Mouse (Mus musculus) liver, embryonic 15.5 days (tissue): ENCODE data around the gene Mgmt. TPM values are rescaled to one million over a fixed set of nuclear protein-coding genes. Genes with fewer than 3 reads are reported as not detected.

Experiments
- ATAC-seq: fragments of 200-750 bp; cut with Nextera tagmentation; 2 replicates; pipeline ENCODE4 v1.8.0; 2017; ENCODE audit warnings: moderate number of reproducible peaks, mild to moderate bottlenecking, moderate library complexity; ENCODE audit not compliant: insufficient read depth
- H3K27ac ChIP-seq: fragments of 300-500 bp; sonication (generic); replicated peaks from 2 replicates; pipeline ENCODE4 v1.5.1; 2015; ENCODE audit warnings: mild to moderate bottlenecking, inconsistent platforms
- H3K27me3 ChIP-seq: fragments of 300-500 bp; sonication (generic); 2 replicates; pipeline ENCODE4 v1.6.1; 2015; ENCODE audit warnings: mild to moderate bottlenecking, inconsistent platforms
- H3K36me3 ChIP-seq: fragments of 300-500 bp; sonication (generic); replicated peaks from 2 replicates; pipeline ENCODE4 v1.6.1; 2015; ENCODE audit warnings: moderate library complexity, mild to moderate bottlenecking, inconsistent platforms
- H3K4me1 ChIP-seq: fragments of 300-500 bp; sonication (generic); replicated peaks from 2 replicates; pipeline ENCODE4 v1.6.1; 2015; ENCODE audit warnings: inconsistent platforms
- H3K4me2 ChIP-seq: fragments of 300-500 bp; sonication (generic); 2 replicates; pipeline ENCODE4 v1.6.1; 2015; ENCODE audit warnings: moderate library complexity, mild to moderate bottlenecking, inconsistent platforms
- H3K4me3 ChIP-seq: fragments of 300-500 bp; sonication (generic); replicated peaks from 2 replicates; pipeline ENCODE4 v1.5.1; 2015; ENCODE audit warnings: mild to moderate bottlenecking, inconsistent platforms
- H3K9ac ChIP-seq: fragments of 300-500 bp; sonication (generic); 2 replicates; pipeline ENCODE4 v1.6.1; 2015; ENCODE audit warnings: moderate library complexity, mild to moderate bottlenecking, inconsistent platforms
- H3K9me3 ChIP-seq: fragments of 300-500 bp; sonication (generic); replicated peaks from 2 replicates; pipeline ENCODE4 v1.6.1; 2016; ENCODE audit warnings: inconsistent platforms
- WGBS: fragments of 180-500 bp; shearing (Covaris S2); methylation state at CpG from one replicate; pipeline ENCODE4 v1.1.7; 2015; ENCODE audit warnings: mixed read lengths; ENCODE audit not compliant: insufficient replicate concordance; 5-methylcytosine and 5-hydroxymethylcytosine counted together
- polyA plus RNA-seq: library from polyadenylated mRNA; unstranded; fragments of >200 nt; fragmentation: Nextera tagmentation; extraction: Ambion mirVana; gene quantifications from 2 replicates; pipeline ENCODE4 v1.2.1, GENCODE M21; 2015

Gene Mgmt
- polyA plus RNA-seq, 1 experiment from 2014 or later: 3.2 TPM

GRCm38 (mm10) chr7:136942414-136942813, 48.0 kb downstream of the Mgmt start:
- Histone ChIP-seq H3K27me3 (no peaks in the 10 kb centered on the region), H3K27ac (no peak overlapping the region), H3K9me3 (no peaks in the 10 kb centered on the region), H3K4me1 (no peaks in the 10 kb centered on the region), H3K9ac (no peak overlapping the region), H3K4me3 (no peak overlapping the region), H3K4me2 (no peak overlapping the region), H3K36me3 (no peaks in the 10 kb centered on the region)
- WGBS: 73% methylated on average over 2 of the region's 2 CpGs
- ATAC-seq: no peak

DNA sequence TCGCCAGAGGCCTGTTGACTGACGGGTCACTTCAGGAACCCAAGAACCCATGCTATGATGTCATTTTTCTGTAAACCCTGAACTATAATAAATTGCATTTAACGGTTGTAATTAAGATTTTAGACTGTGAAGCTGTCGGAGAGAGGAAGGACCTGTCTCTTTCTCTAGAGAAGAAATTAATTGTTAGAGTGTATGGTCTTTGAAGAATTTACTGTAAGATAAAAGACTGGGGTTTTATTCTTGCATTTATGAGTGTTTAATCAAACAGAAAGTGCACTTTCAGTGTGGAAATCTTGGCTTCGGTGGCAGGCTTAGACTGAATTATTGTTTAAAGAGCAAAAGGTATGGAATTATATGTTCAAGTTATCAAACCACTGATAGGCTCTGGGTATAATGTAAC, 49.5 kb downstream of the Mgmt start:
- Histone ChIP-seq H3K4me3 (no peak overlapping the region), H3K27ac (no peak overlapping the region), H3K36me3 (no peaks in the 10 kb centered on the region), H3K9me3 (no peaks in the 10 kb centered on the region), H3K9ac (no peak overlapping the region), H3K4me2 (no peak overlapping the region), H3K4me1 (no peaks in the 10 kb centered on the region), H3K27me3 (no peaks in the 10 kb centered on the region)
- ATAC-seq: no peak
- WGBS: 64% methylated on average over 5 of the region's 5 CpGs

- WGBS: 69% methylated on average over 10 of the region's 10 CpGs
- H3K36me3 ChIP-seq: no peaks in the 10 kb centered on the region
- H3K4me3 ChIP-seq: no peak overlapping the region
- no peaks in the 10 kb centered on the region for H3K27me3 ChIP-seq
- H3K9me3 ChIP-seq: no peaks in the 10 kb centered on the region
- H3K4me1 ChIP-seq: no peaks in the 10 kb centered on the region
- no peak overlapping the region for H3K27ac ChIP-seq
- H3K4me2 ChIP-seq: no peak overlapping the region
- no peak for ATAC-seq
- no peak overlapping the region for H3K9ac ChIP-seq
These were observed 51.3 kb downstream of the Mgmt start for GRCm38 (mm10) chr7:136945697-136946096.

DNA sequence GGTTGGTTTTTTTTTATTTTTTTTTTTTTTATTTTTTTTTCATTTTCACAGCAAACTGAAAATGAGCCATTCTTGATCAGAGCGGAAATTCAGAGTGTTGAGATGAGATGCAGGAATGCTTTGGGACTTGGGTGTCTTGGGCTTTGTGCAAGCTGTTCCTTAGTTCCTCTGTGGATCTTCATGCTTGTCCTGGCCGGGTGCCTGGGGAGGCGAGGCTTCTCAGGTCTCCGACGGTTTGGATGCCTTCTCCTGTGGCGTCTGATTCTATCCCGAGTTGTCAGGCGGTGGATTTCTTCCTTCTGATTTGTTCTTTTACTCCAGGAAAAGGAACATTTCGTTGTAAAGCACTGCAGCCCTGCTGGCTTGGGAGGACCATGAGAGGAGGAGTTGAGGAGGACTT, 51.7 kb downstream of the Mgmt start:
- Histone ChIP-seq H3K4me2 (no peak overlapping the region), H3K4me1 (no peaks in the 10 kb centered on the region), H3K9me3 (no peaks in the 10 kb centered on the region), H3K4me3 (no peak overlapping the region), H3K27ac (no peak overlapping the region), H3K27me3 (no peaks in the 10 kb centered on the region), H3K9ac (no peak overlapping the region), H3K36me3 (no peaks in the 10 kb centered on the region)
- ATAC-seq: no peak
- WGBS: 65% methylated on average over 9 of the region's 9 CpGs

GRCm38 (mm10) chr7:136948275-136948810, 53.9 kb downstream of the Mgmt start:
- Histone ChIP-seq H3K9me3 (no peaks in the 10 kb centered on the region), H3K27ac (no peak overlapping the region), H3K4me2 (no peak overlapping the region), H3K9ac (no peak overlapping the region), H3K36me3 (no peaks in the 10 kb centered on the region), H3K27me3 (no peaks in the 10 kb centered on the region), H3K4me3 (no peak overlapping the region), H3K4me1 (no peaks in the 10 kb centered on the region)
- ATAC-seq: no peak
- WGBS: 57% methylated on average over 6 of the region's 6 CpGs

DNA sequence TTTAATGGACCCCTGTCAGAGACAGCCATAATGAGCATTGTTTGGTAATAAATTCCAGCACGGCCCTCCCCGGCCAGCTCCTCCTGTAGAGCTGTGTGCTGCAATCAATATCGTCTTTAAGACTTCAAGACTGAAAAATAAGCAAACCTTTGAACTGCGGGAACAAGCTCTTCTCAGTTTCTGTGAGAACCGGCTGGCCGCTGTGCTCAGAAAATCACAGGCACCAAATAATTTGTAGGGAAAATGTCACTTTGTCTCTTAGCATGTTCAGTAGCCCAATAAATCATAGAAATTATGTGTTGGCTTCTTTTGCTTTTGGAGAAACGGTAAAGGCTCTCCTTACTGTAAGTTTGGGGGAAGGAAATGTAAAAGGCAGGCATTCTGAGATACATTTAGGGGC, 58.2 kb downstream of the Mgmt start:
- no peak for ATAC-seq
- H3K9ac ChIP-seq: no peak overlapping the region
- 60% methylated on average over 7 of the region's 7 CpGs for WGBS
- H3K27ac ChIP-seq: no peak overlapping the region
- no peaks in the 10 kb centered on the region for H3K9me3 ChIP-seq
- H3K27me3 ChIP-seq: no peaks in the 10 kb centered on the region
- H3K36me3 ChIP-seq: no peaks in the 10 kb centered on the region
- no peaks in the 10 kb centered on the region for H3K4me1 ChIP-seq
- H3K4me3 ChIP-seq: no peak overlapping the region
- no peak overlapping the region for H3K4me2 ChIP-seq

DNA sequence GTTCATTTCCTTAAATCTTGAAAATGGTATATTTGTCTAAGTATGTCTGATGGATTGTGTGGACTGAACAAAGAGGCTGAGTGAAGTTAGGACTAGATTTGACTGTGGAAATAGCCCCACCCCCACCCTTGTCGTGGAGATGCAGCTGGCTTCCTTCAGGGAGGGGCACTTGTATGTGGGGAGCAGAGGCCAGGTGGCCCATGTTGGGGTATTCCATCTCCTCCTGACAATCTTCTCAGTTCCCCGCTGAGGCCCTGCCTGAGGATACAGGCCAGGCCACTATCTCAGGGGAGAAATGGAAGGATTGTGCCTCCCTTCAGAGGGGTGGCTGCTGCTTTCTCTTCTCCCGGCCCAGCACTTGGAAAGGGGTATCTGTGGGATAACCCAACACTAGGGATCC, 58.8 kb downstream of the Mgmt start:
- H3K36me3 ChIP-seq: no peaks in the 10 kb centered on the region
- 45% methylated on average over 3 of the region's 3 CpGs for WGBS
- ATAC-seq: no peak

GRCm38 (mm10) chr7:136972361-136972760, 77.9 kb downstream of the Mgmt start:
- Histone ChIP-seq H3K27me3 (no peaks in the 10 kb centered on the region), H3K9me3 (no peaks in the 10 kb centered on the region), H3K9ac (no peak overlapping the region), H3K4me2 (no peak overlapping the region), H3K4me3 (no peak overlapping the region), H3K4me1 (no peaks in the 10 kb centered on the region), H3K36me3 (no peaks in the 10 kb centered on the region), H3K27ac (no peak overlapping the region)
- 64% methylated on average over 7 of the region's 7 CpGs for WGBS
- no peak for ATAC-seq

More for the DNA sequence above, 58.8 kb downstream of the Mgmt start:
- Histone ChIP-seq H3K4me2 (no peak overlapping the region), H3K9ac (no peak overlapping the region), H3K27ac (no peak overlapping the region), H3K9me3 (no peaks in the 10 kb centered on the region), H3K4me1 (no peaks in the 10 kb centered on the region), H3K4me3 (no peak overlapping the region), H3K27me3 (no peaks in the 10 kb centered on the region)

- Histone ChIP-seq H3K27me3 (no peaks in the 10 kb centered on the region), H3K9me3 (no peaks in the 10 kb centered on the region), H3K4me3 (no peak overlapping the region), H3K4me1 (no peaks in the 10 kb centered on the region), H3K36me3 (no peaks in the 10 kb centered on the region), H3K9ac (no peak overlapping the region), H3K4me2 (no peak overlapping the region), H3K27ac (no peak overlapping the region)
- ATAC-seq: no peak
- 68% methylated on average over 5 of the region's 5 CpGs for WGBS
These were observed 80.6 kb downstream of the Mgmt start for GRCm38 (mm10) chr7:136975001-136975400.

DNA sequence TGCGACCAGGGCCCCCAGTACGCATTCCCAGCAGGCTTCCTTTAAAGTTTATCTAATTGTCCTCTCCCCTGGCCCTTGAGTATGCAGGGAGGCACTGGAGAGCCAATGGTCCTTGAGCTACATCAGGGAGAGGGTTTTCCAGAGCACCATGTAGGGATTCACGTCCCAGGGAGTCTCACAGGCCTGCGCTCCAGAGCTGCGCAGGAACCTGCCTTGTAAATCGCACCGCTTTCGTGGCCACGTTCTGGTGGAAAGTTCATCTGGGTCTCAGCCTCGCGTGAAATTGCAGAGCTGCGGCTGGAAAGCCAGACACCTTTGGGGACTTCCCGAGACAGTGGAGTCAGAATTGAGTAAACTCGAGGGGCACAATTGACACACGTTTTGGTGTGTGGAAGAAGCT, 103.0 kb downstream of the Mgmt start:
- no peaks in the 10 kb centered on the region for H3K4me1 ChIP-seq
- ATAC-seq: no peak
- no peaks in the 10 kb centered on the region for H3K36me3 ChIP-seq
- no peak overlapping the region for H3K9ac ChIP-seq
- H3K4me3 ChIP-seq: no peak overlapping the region
- 68% methylated on average over 15 of the region's 15 CpGs for WGBS
- H3K4me2 ChIP-seq: no peak overlapping the region
- H3K27ac ChIP-seq: no peak overlapping the region
- H3K27me3 ChIP-seq: no peaks in the 10 kb centered on the region
- H3K9me3 ChIP-seq: no peaks in the 10 kb centered on the region

DNA sequence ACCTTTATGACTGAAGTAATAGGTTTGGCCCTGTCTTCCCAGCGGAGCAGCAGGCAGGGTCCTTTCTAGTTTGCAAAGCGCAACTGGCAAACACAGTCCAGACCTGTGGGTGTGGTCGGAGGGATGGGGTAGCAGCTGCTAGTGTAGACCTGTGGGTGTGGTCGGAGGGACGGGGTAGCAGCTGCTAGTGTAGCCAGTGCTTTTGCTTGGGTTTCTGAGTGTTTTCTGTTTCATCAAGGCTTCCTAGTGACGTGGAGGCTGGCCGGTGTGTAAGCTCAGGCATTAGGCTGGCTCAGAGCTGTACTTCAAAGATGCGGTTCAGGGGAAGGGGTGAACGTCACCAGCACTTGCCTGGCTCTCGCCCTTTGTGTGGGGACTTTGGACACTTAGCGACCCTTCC, 106.3 kb downstream of the Mgmt start:
- no peak for ATAC-seq
- Histone ChIP-seq H3K27ac (no peak overlapping the region), H3K36me3 (no peaks in the 10 kb centered on the region), H3K4me3 (no peak overlapping the region), H3K27me3 (no peaks in the 10 kb centered on the region), H3K9me3 (no peaks in the 10 kb centered on the region), H3K9ac (no peak overlapping the region), H3K4me1 (no peaks in the 10 kb centered on the region), H3K4me2 (no peak overlapping the region)
- 62% methylated on average over 11 of the region's 11 CpGs for WGBS

GRCm38 (mm10) chr7:137001215-137001614, 106.8 kb downstream of the Mgmt start:
- ATAC-seq: no peak
- no peaks in the 10 kb centered on the region for H3K27me3 ChIP-seq
- no peaks in the 10 kb centered on the region for H3K4me1 ChIP-seq
- WGBS: 74% methylated on average over 15 of the region's 15 CpGs
- no peaks in the 10 kb centered on the region for H3K36me3 ChIP-seq
- H3K27ac ChIP-seq: no peak overlapping the region
- no peaks in the 10 kb centered on the region for H3K9me3 ChIP-seq
- H3K4me3 ChIP-seq: no peak overlapping the region
- no peak overlapping the region for H3K9ac ChIP-seq
- no peak overlapping the region for H3K4me2 ChIP-seq
